Mouse (Mus musculus) granulocyte monocyte progenitor cell, adult 5-6 weeks (primary cell): ENCODE results near the gene Timm29. TPM values are rescaled to one million over a fixed set of nuclear protein-coding genes. Genes with fewer than 3 reads are reported as not detected.
"Not testable (repeated sequence)": the region's sequence is repeated elsewhere in the genome, so short reads cannot be mapped to it uniquely, and the experiment has no call there.

Experiments
- ATAC-seq: replicated peaks from 2 replicates; pipeline ENCODE4 v1.8.0; 2016; ENCODE audit warnings: mild to moderate bottlenecking, moderate TSS enrichment, inconsistent platforms; ENCODE audit not compliant: poor library complexity, severe bottlenecking
- total RNA-seq, 2 experiments: library from RNA; stranded (forward) in 1 of 2; stranded (reverse) in 1 of 2; fragments of 200-712, 200-1000 nt in 1 of 2; fragments of >200 nt in 1 of 2; fragmentation: Nextera tagmentation in 1 of 2; gene quantifications; 2 replicates each; pipeline ENCODE4 v1.2.3; 2014 to 2017

Timm29 gene
- total RNA-seq, 2 experiments from 2014 or later: 37.5 to 51.6 TPM

DNA sequence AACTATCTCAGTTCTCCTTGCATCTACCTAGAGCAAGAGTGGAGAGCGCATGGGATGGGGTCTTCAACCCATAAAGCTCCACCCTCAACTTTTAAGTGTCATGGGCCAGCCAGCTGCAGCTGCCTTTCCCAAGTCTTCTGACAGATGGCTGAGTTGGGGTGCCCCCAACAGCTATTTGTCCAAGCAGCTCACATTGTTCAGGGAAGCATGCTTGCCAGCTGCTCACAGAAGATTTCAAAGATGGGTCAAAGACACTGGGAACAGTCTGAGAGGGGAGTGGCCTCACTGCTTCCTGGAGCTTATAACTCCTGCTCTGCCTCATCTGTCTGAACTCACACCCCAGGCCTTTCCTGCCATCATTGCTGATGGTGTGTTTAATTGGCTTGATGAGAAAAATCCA, 16.2 kb upstream of the Timm29 start:
- ATAC-seq: no peak

DNA sequence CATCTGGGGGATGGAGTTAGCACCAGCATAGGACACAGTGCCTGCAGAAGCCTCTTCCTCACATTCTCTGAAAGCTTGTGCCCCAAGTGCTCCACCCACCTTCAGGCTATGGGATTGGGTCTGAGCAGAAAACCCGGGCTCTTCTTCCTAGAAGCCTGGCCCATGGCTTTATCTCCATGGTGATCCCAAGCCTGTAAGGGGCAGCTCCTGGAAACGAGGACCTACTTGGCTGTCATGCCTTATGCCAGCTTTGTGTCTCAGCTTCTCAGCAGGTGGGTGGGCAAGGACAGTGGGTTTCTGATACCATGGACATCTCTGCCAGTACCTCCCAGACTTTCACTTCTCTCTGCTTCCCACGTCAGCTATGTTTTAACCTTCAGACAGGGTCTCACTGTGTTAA, 14.3 kb upstream of the Timm29 start:
- no peak for ATAC-seq

DNA sequence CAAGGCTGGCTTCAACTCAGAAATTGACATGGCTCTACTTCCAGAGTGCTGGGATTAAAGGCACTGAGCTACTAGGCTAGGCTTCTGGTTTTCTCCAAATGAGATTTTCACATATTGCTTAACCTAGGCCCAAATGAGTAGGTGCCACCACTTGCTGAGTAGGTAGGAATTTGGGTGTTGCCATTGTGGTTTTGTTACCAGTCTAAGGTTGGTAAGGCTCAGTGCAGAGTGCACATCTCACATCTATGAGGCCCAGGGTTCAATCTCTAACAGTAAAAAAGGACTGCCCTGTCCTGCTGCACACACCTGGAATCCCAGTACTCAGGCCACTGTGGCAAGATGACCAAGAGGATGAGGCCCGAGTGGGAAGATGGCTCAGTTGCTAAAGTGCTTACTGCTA, 7.1 kb upstream of the Timm29 start:
- no peak for ATAC-seq

DNA sequence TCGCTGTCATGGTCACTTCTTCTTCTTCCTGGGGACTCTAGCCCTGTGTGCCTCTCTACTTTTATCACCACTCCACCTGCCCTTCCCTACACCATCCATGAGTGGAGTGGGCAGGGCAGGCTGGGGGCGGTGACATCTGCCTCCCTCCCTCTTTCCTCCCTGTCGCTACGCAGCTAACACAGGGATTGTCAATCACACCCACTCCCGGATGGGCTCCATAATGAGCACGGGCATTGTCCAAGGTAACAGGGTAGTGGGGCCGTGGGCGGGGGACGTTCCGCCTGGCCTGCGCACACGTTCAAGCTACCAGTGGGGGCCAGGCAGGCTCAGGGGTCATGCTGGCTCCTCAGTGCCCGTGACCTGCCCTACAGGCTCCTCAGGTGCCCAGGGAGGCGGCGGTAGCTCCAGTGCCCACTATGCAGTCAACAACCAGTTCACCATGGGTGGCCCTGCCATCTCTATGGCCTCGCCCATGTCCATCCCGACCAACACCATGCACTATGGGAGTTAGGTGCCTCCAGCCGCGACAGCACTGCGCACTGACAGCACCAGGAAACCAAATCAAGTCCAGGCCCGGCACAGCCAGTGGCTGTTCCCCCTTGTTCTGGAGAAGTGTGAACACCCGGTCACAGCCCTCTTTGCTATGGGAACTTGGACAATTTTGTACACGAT, 4.7 kb upstream of the Timm29 start:
- no peak for ATAC-seq

DNA sequence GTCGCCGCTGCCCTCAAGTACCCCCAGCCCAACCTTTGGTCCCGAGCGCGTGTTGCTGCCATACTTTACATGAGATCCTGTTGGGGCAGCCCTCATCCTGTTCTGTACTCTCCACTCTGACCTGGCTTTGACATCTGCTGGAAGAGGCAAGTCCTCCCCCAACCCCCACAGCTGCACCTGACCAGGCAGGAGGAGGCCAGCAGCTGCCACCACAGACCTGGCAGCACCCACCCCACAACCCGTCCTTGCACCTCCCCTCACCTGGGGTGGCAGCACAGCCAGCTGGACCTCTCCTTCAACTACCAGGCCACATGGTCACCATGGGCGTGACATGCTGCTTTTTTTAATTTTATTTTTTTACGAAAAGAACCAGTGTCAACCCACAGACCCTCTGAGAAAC, 4.2 kb upstream of the Timm29 start:
- ATAC-seq: no peak

DNA sequence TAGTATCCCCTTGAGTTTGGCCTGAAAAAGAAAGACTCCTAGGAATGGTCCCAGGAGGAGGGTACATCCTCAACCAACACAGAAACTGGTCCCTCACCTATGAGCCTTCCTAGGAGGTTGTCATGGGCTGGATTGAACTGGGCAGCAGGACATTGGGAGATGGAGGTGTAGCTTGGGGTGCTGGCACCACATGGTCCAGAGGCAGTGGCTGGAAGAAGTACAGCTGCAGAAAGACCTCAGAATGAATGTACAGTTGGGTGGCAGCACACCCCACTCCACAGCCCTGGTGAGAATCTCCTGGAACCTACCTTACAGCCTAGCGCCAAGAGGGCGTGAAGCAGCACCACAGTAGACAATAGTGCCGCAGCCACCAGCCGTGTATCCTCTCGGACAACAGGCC, 3.0 kb upstream of the Timm29 start:
- no peak for ATAC-seq

DNA sequence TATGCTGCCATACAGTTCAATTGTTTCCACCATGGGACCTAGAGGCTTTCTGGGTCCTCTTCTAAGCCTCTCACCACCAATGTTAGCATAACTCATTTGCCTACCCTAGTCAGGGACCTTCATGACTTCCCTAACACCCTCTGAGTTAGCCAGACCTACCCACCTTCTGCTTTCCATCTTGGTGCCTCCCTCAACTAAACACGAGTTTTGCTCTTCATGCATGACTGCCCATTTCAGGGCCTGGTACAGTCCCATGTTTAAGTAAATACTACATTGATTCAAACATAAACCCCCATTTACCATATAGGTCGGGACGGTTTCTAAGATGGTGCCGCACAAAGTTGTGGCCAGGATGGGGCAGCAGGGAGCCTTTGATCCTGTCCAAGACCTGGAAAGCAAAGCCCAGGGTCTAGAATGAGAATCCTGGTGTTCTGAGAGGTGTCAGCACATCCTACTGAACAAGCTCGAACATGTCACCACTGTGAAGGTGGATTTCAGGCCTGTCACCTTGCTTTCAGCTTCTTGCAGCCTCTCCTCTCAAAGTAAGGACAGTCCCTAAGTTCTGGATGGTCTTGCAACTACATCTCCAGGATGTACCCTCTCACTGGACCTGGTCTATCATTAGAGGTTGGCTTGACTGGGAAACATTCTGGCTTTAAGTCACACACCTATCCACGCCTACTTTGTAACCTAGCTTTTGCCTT, 1.2 kb upstream of the Timm29 start:
- no peak for ATAC-seq

DNA sequence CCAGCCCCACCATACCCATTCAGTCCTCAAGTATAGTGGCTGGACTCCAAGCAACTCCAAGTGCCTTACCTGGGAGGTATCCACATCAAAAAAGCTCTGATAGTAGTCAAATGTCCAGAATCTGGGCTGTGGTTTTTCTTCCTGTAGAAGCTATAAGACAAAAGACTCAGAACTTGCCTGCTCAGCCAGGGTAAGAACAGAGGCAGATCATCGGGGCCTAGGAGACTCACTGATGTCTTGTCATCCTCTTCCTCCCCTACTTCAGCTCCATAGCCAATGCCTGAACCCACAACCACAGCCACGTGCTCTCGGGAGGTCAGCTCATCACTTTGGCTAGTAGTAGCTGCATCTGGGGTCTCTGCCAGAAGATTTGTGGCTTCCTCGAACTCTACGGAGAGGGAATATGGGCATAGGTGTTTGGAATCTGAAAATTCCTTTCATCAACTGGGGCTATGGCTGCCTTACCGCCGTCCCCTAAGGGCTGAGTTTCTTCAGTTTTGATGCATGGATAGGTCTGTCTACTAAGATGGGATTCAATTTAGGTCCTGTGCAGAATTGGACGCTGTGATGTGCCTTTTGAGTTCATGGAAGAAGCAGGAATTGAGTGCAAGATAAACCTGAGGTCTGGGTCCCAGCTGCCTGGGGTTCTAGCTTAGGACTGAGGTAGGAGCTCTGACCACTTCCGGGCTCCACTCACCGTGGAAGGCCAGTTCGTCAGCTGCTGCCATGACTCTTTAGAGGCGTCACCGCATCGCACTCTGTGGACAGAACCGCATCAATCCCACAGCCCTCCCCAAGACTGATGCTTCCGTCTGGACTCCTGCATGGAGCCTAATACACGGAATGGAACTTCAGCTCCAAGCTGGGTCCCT, 455 bp upstream of the Timm29 start:
- ATAC-seq: peak; percentile 55

DNA sequence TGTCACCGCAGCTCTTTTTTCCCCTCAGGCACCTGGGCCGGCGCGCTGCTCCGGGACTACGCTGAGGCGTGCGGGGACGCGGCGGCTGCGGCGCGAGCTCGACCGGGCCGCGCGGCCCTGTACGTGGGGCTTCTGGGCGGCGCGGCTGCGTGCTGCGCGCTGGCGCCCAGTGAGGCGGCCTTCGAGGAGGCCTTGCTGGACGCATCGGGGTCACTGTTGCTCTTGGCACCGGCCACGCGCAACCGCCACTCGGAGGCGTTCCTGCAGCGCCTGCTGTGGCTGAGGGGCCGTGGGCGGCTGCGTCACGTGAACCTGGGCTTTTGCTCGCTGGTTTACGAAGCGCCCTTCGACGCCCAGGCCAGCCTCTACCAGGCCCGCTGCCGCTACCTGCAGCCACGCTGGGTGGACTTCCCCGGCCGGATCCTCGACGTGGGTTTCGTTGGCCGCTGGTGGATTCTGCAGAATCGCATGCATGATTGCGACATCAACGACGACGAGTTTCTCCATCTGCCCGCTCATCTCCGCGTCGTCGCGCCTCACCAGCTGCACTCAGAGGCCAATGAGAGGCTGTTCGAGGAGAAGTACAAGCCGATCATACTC, 700 bp downstream of the Timm29 start:
- ATAC-seq: peak; percentile 58

DNA sequence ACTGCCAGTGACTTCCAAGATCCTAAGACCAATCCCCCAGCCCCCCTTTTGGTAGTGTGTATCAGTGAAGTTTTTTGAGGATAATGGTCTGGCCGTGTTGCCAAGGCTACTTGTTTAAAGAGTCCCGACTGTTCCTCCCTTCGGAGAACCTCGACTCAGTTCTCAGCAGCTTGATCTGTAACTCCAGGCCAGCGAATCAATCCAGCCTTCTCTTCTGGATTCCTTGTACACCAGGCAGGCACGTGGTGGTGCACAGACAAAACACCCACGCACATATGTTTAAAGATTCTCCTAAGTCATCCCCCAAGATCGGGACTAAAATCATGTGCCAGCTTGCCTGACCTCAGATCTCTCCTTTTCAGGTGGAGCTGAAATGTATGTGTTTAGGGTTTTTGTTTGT, 1.8 kb downstream of the Timm29 start:
- not testable (repeated sequence) for ATAC-seq

DNA sequence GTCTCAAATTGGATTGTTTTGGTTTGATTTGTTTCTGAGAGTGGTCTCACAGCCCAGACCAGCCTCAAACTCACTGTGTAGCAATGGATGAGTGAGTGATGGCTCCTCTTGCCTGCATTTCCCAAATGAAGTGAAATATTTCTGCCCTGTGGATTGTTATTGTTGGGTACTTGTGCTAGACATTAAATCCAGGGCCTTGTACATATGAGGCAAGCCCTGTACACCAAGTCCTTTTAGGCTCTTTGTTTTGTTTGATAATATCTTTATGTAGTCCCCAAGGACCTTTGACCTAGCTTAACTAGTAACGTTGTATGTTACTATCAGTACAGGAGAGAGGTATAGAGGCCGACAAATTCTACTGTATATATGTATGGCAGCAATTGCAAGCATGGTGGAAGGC, 2.3 kb downstream of the Timm29 start:
- no peak for ATAC-seq

DNA sequence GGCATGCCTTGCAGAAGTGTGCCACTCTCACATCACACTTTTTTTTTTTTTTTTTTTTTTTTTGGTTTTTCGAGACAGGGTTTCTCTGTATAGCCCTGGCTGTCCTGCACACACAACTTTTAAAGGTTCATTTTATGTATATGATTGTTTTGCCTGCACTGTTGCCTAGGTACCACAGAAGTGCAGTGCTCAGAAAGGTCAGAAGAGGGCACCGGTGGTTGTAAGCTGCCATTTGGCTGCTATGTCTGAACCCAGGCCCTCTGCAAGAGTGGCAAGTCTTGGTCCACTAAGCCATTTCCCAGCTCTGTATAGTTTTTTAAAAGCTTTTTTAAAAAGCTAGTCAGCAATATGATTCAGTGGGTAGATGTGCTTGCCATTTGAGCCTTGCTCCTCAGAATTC, 5.7 kb downstream of the Timm29 start:
- peak; percentile 48; the same call in 1 of the 2 replicates for ATAC-seq

DNA sequence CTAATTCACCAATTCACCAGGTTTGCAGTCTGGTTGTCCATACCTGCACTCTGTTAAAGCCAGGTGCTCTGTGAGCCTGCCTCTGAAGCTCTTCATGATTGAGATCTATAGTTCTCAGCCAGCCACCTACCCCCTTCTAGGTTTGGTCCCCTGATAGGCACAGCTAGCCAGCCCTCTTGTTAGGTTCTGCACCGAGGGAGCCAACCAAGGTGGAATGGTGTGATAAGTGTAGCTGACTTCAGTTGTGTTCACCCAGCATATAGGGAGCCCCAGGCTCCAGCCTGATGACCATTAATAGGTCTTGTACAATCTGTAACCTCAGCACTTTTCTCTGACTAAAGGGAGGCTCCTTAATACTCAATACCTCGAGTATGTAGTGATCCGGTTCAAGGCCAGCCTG, 7.7 kb downstream of the Timm29 start:
- ATAC-seq: no peak

DNA sequence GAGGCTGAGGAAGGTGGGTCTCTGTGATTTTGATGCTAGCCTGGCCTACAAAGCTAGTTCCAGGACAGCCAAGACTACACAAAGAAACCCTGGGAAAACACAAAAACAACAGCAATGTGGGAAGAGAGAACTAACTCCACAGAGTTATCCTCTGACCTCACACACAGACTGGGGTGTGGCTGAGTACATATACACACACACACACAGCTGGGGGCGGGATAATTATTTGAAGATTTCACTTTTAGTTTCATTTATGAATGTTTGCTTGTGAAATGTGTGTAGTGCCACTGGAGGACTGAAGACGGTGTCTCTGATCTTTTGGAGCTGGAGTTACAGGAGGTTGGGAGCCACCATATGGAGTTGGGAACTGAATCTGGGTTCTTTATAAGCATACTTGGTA, 8.6 kb downstream of the Timm29 start:
- ATAC-seq: 0 out of 2 replicates have a peak, but pooled peaks have one; percentile 26

DNA sequence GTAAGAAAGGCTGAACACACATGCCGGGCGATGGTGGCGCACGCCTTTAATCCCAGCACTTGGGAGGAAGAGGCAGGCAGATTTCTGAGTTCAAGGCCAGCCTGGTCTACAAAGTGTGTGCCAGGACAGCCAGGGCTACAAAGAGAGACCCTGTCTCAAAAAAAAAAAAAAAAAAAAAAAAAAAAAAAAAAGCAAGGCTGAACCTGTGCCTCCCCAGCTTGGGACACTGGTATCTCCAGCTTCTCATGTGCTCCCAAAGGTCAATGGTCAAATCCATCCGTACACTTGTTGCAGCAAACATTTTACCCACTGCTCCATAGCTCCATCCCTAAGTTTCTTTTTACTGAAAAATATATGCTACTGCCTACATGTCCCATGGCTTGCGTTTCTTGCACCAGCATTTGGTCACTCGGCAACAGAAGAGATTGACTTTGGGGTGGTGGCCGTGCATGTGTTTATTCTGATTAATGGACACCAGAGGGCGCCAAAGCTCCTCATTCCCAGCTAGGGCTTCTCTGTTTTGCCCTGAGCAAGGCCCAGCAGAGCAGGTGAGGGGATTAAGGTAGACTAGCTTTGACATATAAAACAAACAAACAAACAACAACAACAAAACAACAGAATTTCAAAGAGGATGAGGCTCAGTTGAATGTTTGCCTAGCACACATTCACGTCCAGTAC, 9.3 kb downstream of the Timm29 start:
- peak; percentile 70 for ATAC-seq

DNA sequence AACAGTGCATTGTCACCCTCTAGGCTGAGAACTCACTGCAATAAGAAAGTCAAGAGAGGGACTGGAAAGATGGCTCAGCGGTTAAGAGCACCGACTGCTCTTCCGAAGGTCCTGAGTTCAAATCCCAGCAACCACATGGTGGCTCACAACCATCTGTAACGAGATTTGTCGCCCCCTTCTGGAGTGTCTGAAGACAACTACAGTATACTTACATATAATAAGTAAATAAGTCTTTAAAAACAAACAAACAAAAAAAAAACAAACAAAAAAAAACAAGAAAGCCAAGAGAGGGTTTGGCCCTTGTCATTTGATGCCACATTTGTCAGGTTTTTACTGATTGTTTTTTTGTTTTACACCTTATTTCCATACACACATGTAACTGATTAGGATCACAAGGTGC, 11.6 kb downstream of the Timm29 start:
- ATAC-seq: no peak

DNA sequence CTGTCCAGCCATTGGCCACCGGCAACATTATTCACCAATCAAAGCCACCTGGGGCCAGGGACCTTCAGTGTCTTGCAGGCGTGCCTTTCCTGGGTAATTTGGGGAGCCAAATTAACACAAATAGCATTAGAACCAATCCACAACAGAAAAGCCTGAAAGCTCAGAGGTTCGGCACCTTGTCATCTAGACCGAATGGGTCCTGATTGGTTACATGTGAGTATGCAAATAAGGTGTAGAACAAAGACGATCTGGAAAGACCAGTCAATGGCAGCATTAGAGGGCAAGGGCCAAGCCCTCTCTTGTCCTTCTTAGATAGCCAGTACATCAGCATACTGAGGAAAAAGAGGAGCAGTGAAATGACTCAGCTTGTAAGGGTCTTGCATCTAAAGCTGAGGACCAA, 13.3 kb downstream of the Timm29 start:
- ATAC-seq: no peak

DNA sequence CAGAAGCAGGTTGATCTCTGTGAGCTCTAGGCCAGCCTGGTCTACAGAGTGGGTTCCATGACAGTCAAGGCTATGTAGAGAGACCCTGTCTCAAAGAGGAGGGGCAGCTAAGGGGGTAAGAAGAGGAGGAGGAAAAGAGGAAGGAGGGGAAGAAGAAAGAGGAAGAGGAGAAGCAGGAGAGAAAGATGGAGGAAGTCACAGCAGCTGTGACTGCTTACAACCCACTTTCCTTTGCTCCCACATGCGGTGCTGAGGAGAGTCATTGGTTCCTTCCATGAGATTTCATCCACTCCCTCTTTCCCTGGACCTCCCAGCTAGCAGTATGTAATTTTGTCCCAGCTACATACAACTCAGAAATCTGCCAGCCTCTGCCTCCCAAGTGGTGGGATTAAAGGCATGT, 14.1 kb downstream of the Timm29 start:
- ATAC-seq: peak; percentile 40

DNA sequence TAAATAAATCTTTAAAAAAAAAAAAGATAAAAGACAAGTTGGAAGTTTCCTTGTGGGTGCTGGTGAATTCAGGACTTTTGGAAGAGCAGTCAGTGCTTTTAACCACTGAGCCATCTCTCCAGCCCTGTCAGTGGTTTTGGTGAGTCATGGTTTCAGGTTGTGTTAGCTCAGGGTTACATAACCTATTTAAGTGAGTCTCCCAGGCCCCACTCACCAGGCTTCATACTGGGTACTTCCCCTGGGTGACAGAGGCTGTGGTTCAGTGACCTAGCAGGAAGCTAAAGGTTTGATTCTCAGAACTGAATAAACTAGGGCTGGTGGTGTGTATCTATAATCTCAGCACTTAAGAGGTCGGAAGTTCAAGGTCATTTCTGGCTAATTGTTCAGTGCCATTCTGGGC, 17.3 kb downstream of the Timm29 start:
- ATAC-seq: peak; percentile 99

DNA sequence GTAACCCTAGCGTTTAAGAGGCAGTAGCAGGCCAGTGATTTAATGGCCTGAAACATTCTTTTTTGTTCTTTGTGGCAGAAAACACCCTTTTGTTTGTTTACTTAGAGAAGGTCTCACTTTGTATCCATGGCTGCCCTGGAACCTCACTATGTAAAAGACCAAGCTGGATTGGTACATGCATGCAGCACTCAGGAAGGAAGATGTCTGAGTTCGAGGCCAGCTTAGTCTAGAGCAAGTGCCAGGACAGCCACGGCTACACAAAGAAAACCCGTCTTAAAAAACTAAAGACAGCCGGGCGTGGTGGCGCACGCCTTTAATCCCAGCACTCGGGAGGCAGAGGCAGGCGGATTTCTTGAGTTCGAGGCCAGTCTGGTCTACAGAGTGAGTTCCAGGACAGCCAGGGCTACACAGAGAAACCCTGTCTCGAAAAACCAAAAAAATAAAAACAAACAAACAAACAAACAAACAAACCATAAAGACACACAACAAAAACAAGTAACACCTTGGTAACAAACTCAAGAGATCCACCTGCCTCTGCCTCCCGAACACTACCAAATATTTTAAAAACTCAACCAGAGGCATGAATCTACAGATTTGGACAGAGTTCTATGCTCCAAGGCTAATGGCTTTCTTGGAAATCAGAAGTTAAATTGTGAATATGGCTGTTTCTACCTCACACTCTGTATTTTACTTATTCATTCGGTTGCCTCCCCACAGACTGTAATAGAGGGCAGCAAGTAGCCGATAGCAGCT, 22.5 kb downstream of the Timm29 start:
- no peak for ATAC-seq
